Mouse (Mus musculus): ENCODE data around the gene Cdc123. TPM values are rescaled to one million over a fixed set of nuclear protein-coding genes. Genes with fewer than 3 reads are reported as not detected.

Gene Cdc123
- polyA plus RNA-seq (2015; fragmentation: Nextera tagmentation; extraction: Ambion mirVana) = 299 and 323 TPM in 2 replicates

DNA sequence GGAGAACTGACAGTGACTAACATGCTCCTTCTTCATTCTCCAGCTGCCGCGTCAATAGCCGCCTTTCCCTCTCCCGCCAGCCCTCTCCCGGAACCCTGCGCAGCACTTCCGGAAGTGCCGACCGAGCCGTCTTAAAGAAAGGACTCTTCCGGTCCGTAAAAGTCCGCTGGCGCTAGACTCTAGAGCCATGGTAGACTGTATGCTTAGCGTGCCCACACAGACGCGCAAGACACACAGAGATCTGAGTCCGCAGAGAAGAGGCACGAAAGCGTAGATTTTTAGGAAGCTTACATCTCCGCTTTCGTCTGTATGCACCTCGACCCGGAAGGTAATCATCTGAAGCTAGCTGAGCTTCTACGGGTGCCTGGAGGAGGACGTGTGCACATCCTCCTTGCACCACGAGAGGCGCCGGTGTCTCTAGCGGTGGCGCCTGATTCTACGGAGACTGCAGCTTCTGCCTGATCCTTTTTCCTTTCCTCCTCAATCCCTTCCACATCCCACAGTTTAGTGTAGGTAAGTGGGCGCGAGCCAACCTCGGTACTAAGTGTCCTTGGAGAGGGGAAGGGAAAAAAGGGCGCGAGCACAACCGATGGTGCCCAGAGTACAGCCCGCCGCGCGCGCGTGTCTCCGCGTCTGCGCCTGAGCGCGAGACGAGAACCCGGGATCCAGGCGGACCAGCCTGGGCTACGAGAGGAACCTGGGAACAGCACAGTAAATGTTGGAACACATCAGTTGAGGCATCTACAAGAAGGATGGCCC is at the start of gene Cdc123, which contains the start of gene Nudt5:
Cdc123 (minus strand) TSS at position 292 of the 759 bp plus-strand sequence.
Nudt5 (plus strand) TSS at position 147 of the 759 bp plus-strand sequence.
- WGBS = under 1% methylated on average over 53 of the region's 53 CpGs
- peaks cover 7% of the 10 kb centered on the region; the same call in 1 of the 2 replicates for H3K4me1 ChIP-seq
- peak within 1 kb of the TSS; percentile 94 for H3K27ac ChIP-seq
- H3K4me3 ChIP-seq = peak within 1 kb of the TSS; percentile 75
- peak within 1 kb of the TSS; percentile 49 for H3K4me2 ChIP-seq
- H3K9me3 ChIP-seq = no peaks in the 10 kb centered on the region
- peaks cover 33% of the 10 kb centered on the region for H3K36me3 ChIP-seq
- no peaks in the 10 kb centered on the region for H3K27me3 ChIP-seq
- H3K9ac ChIP-seq = peak within 1 kb of the TSS; percentile 73
- peak; percentile 95 for ATAC-seq (ENCODE audit: insufficient number of reproducible peaks, low FRiP score, low TSS enrichment, low read depth)

DNA sequence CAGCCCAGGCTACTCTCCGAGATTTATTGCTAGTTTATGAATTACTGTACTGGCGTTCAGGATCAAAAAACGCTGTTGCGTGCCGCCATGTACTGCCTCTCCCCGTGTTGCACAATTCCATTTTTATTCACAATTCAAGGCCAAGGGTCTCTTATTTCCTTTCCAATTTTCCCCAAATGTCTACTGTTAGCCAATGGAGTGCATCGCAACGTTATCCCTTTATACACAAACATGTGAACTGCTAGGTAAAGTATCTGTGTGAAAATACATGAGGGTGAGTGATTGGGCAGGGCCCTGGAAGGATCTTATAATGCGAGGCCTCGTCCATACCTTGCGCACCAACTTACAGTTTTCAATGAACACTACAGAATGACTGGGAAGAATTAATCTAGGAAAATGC is 49.3 kb upstream of the Cdc123 start:
- peaks cover 8% of the 10 kb centered on the region; the same call in 1 of the 2 replicates for H3K4me1 ChIP-seq
- peak overlapping the region; percentile 83 for H3K4me3 ChIP-seq
- peaks cover 23% of the 10 kb centered on the region for H3K36me3 ChIP-seq
- H3K4me2 ChIP-seq = peak overlapping the region; percentile 52
- H3K9ac ChIP-seq = peak overlapping the region; percentile 83
- WGBS = 15% methylated on average over 11 of the region's 11 CpGs
- no peak for ATAC-seq (ENCODE audit: insufficient number of reproducible peaks, low FRiP score, low TSS enrichment, low read depth)
- H3K9me3 ChIP-seq = no peaks in the 10 kb centered on the region
- no peaks in the 10 kb centered on the region for H3K27me3 ChIP-seq
- H3K27ac ChIP-seq = peak overlapping the region; percentile 47; the same call in 1 of the 2 replicates

- Histone ChIP-seq H3K4me3 (no peak overlapping the region), H3K36me3 (peaks cover 55% of the 10 kb centered on the region)
- ATAC-seq (ENCODE audit: insufficient number of reproducible peaks, low FRiP score, low TSS enrichment, low read depth) = no peak
Measured at GRCm38 (mm10) chr2:5889412-5889811, 44.4 kb upstream of the Cdc123 start.

GRCm38 (mm10) chr2:5888865-5889264 is 43.9 kb upstream of the Cdc123 start:
- H3K36me3 ChIP-seq = peaks cover 57% of the 10 kb centered on the region

More at GRCm38 (mm10) chr2:5889412-5889811, 44.4 kb upstream of the Cdc123 start:
- Histone ChIP-seq H3K27ac (no peak overlapping the region), H3K9ac (no peak overlapping the region), H3K4me1 (peaks cover 8% of the 10 kb centered on the region; the same call in 1 of the 2 replicates), H3K4me2 (no peak overlapping the region), H3K27me3 (no peaks in the 10 kb centered on the region), H3K9me3 (no peaks in the 10 kb centered on the region)
- 62% methylated on average over 2 of the region's 2 CpGs for WGBS

DNA sequence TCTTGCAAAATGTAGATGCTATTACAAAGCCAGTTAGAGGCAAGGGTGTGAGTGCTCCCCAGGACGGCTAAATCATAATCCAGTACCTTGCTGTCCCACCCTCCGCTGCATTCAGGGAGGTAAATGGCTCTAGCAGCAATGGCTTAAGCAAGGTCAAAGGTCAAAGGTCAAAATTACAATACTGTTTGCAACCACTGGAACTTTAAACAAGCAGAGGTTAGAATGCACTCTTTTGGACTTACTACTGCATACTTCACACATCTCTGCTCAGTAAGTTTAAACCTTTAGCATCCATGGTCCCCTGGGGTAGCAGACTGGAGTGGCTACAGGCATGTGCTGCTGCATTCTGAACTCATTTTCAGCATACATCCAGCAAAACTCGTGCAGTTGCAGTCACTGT is 32.5 kb upstream of the Cdc123 start:
- ATAC-seq (ENCODE audit: insufficient number of reproducible peaks, low FRiP score, low TSS enrichment, low read depth) = no peak
- no peaks in the 10 kb centered on the region for H3K27me3 ChIP-seq
- H3K4me1 ChIP-seq = no peaks in the 10 kb centered on the region
- H3K36me3 ChIP-seq = peaks cover 80% of the 10 kb centered on the region
- no peaks in the 10 kb centered on the region for H3K9me3 ChIP-seq
- H3K27ac ChIP-seq = no peak overlapping the region
- no peak overlapping the region for H3K4me3 ChIP-seq
- no peak overlapping the region for H3K9ac ChIP-seq
- 76% methylated on average over 3 of the region's 3 CpGs for WGBS
- H3K4me2 ChIP-seq = no peak overlapping the region

More at GRCm38 (mm10) chr2:5888865-5889264, 43.9 kb upstream of the Cdc123 start:
- Histone ChIP-seq H3K9ac (no peak overlapping the region), H3K27me3 (no peaks in the 10 kb centered on the region), H3K4me3 (no peak overlapping the region), H3K9me3 (no peaks in the 10 kb centered on the region), H3K4me2 (no peak overlapping the region), H3K4me1 (peaks cover 4% of the 10 kb centered on the region; the same call in 1 of the 2 replicates), H3K27ac (no peak overlapping the region)
- 89% methylated on average over 5 of the region's 5 CpGs for WGBS
- ATAC-seq (ENCODE audit: insufficient number of reproducible peaks, low FRiP score, low TSS enrichment, low read depth) = no peak

- Histone ChIP-seq H3K9me3 (no peaks in the 10 kb centered on the region), H3K27ac (no peak overlapping the region), H3K4me2 (no peak overlapping the region), H3K4me1 (no peaks in the 10 kb centered on the region), H3K4me3 (no peak overlapping the region), H3K36me3 (peaks cover 66% of the 10 kb centered on the region), H3K27me3 (no peaks in the 10 kb centered on the region), H3K9ac (no peak overlapping the region)
- WGBS = 92% methylated on average over 5 of the region's 5 CpGs
- ATAC-seq (ENCODE audit: insufficient number of reproducible peaks, low FRiP score, low TSS enrichment, low read depth) = no peak
Measured at GRCm38 (mm10) chr2:5869746-5870145, 24.8 kb upstream of the Cdc123 start.

DNA sequence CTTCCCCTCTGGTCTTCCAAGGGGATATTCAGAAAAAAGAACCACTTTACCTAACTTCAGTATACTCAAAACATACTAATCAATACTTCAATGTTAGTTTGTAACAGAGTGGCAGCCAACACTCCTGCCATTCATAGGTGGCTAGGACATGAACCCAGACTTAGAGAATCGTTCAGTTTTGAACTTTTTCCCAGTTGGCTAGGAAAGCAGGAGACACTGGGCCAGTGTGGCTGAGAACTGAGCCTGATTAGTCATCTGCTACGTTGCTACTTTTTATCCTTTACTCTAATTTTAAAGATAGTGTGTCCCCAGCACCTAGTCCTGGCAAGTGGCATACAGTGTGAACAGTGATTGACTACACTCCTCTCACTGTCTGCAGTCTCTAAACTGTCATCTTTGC is 22.7 kb upstream of the Cdc123 start:
- H3K4me1 ChIP-seq = no peaks in the 10 kb centered on the region
- H3K27me3 ChIP-seq = no peaks in the 10 kb centered on the region
- no peak overlapping the region for H3K4me2 ChIP-seq
- H3K36me3 ChIP-seq = peaks cover 66% of the 10 kb centered on the region
- no peak overlapping the region for H3K9ac ChIP-seq
- ATAC-seq (ENCODE audit: insufficient number of reproducible peaks, low FRiP score, low TSS enrichment, low read depth) = no peak
- H3K9me3 ChIP-seq = no peaks in the 10 kb centered on the region
- no peak overlapping the region for H3K27ac ChIP-seq
- 84% methylated on average over 2 of the region's 2 CpGs for WGBS
- no peak overlapping the region for H3K4me3 ChIP-seq

GRCm38 (mm10) chr2:5862834-5863233 is 17.9 kb upstream of the Cdc123 start, which contains the start of gene Gm13199:
Gene Gm13199, minus strand, starts transcription at chr2:5862934.
- Histone ChIP-seq H3K27me3 (no peaks in the 10 kb centered on the region), H3K4me1 (no peaks in the 10 kb centered on the region), H3K36me3 (peaks cover 66% of the 10 kb centered on the region), H3K9me3 (no peaks in the 10 kb centered on the region), H3K4me3 (no peak within 1 kb of the TSS), H3K9ac (no peak within 1 kb of the TSS), H3K4me2 (no peak within 1 kb of the TSS), H3K27ac (no peak within 1 kb of the TSS)
- no peak for ATAC-seq (ENCODE audit: insufficient number of reproducible peaks, low FRiP score, low TSS enrichment, low read depth)
- 91% methylated on average over 3 of the region's 3 CpGs for WGBS

DNA sequence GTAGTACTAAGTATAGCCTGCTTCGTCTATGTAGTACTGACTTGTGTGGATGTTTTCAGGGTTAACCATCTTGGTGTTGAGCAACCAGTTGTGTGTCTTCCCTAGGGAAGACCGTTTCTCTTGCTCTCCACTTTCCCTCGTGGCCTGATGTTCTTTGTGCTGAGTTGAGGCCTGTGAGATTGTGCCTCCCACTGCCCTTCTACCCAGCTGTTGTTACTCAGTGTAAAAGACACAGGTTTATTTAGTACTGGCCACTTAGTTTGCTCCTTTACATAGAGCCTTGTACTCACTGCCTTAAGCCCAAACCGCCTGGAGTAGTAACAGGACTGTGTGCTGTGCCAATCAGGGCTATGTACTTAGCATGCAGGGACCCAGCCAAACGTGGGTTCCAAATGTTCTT is 6.9 kb upstream of the Cdc123 start:
- 81% methylated on average over 5 of the region's 5 CpGs for WGBS
- Histone ChIP-seq H3K4me1 (no peaks in the 10 kb centered on the region), H3K9ac (no peak overlapping the region), H3K36me3 (peaks cover 30% of the 10 kb centered on the region), H3K4me2 (no peak overlapping the region), H3K27ac (no peak overlapping the region), H3K9me3 (no peaks in the 10 kb centered on the region), H3K4me3 (no peak overlapping the region), H3K27me3 (no peaks in the 10 kb centered on the region)
- no peak for ATAC-seq (ENCODE audit: insufficient number of reproducible peaks, low FRiP score, low TSS enrichment, low read depth)

GRCm38 (mm10) chr2:5851116-5851515 is 6.2 kb upstream of the Cdc123 start:
- 85% methylated on average over 9 of the region's 9 CpGs for WGBS
- H3K4me1 ChIP-seq = peaks cover 2% of the 10 kb centered on the region; the same call in 1 of the 2 replicates
- no peak overlapping the region for H3K9ac ChIP-seq
- no peaks in the 10 kb centered on the region for H3K27me3 ChIP-seq
- H3K36me3 ChIP-seq = peaks cover 28% of the 10 kb centered on the region
- no peak overlapping the region for H3K4me3 ChIP-seq
- no peak overlapping the region for H3K27ac ChIP-seq
- no peaks in the 10 kb centered on the region for H3K9me3 ChIP-seq
- no peak overlapping the region for H3K4me2 ChIP-seq
- no peak for ATAC-seq (ENCODE audit: insufficient number of reproducible peaks, low FRiP score, low TSS enrichment, low read depth)

DNA sequence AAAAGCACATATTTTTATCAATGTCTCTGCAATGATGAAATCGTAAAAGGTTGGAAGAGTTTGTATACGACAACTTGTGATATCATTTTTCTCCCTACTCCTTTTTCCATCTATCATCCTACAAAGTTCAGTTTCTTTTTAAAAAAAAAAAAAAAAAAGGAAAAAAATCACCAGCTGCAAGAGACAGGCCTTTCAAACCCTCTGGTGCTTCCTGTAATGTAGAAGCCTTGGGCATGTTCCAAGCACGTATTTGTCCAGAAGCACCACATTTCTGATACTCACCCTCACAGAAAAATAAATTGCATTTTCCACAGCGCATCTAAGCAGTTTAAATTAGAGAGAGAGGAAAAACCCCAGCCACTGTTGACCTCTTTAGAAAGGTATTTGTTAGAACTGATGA is 862 bp upstream of the Cdc123 start:
- no peaks in the 10 kb centered on the region for H3K9me3 ChIP-seq
- peak overlapping the region; percentile 49 for H3K4me2 ChIP-seq
- no peak for ATAC-seq (ENCODE audit: insufficient number of reproducible peaks, low FRiP score, low TSS enrichment, low read depth)
- 19% methylated on average over 4 of the region's 4 CpGs for WGBS
- no peak overlapping the region; the same call in 1 of the 2 replicates for H3K27ac ChIP-seq
- H3K4me3 ChIP-seq = peak overlapping the region; percentile 75
- H3K36me3 ChIP-seq = peaks cover 28% of the 10 kb centered on the region
- H3K4me1 ChIP-seq = peaks cover 7% of the 10 kb centered on the region; the same call in 1 of the 2 replicates
- peak overlapping the region; percentile 73 for H3K9ac ChIP-seq
- H3K27me3 ChIP-seq = no peaks in the 10 kb centered on the region

GRCm38 (mm10) chr2:5844181-5844872 is 637 bp downstream of the Cdc123 start:
- 0 out of 2 replicates have a peak, but pooled peaks have one; percentile 9 for ATAC-seq (ENCODE audit: insufficient number of reproducible peaks, low FRiP score, low TSS enrichment, low read depth)
- peaks cover 7% of the 10 kb centered on the region; the same call in 1 of the 2 replicates for H3K4me1 ChIP-seq
- H3K4me3 ChIP-seq = peak overlapping the region; percentile 75
- H3K27me3 ChIP-seq = no peaks in the 10 kb centered on the region
- H3K9me3 ChIP-seq = no peaks in the 10 kb centered on the region
- H3K9ac ChIP-seq = peak overlapping the region; percentile 73
- H3K4me2 ChIP-seq = peak overlapping the region; percentile 41
- peaks cover 36% of the 10 kb centered on the region for H3K36me3 ChIP-seq
- H3K27ac ChIP-seq = peak overlapping the region; percentile 94
- WGBS = 4% methylated on average over 23 of the region's 23 CpGs
